9 mouse cellular contexts compared by ENCODE assay signal in genomic region chr4:152220771-152221410, GRCm38 (mm10). TPM values are rescaled to one million over a fixed set of nuclear protein-coding genes. Genes with fewer than 3 reads are reported as not detected.
DNase-seq lines count a peak whose midpoint lies in the region; ATAC-seq lines count a peak whose summit lies in the region.
"Had no signal": no experiment of that assay in that cellular context is flagged by ENCODE, and none has a peak within 500 bp of the region (broad histone marks: within the 10 kb centered on the region; RNA-seq: fewer than 3 reads in every experiment).

No protein-coding gene starts in this region.

- H3K4me3 ChIP-seq in kidney, embryonic 15.5 days (replicated peaks) = no peak overlapping the region
- H3K4me3 ChIP-seq in forebrain, embryonic 13.5 days = no peak overlapping the region
- no peak overlapping the region for H3K4me3 ChIP-seq in midbrain, embryonic 14.5 days (replicated peaks; ENCODE audit: low read depth, low read length)

- 63% methylated on average over 7 of the region's 7 CpGs for WGBS in kidney, embryonic 15.5 days
- WGBS in forebrain, embryonic 13.5 days = 48% methylated on average over 6 of the region's 7 CpGs
- WGBS in midbrain, embryonic 14.5 days = 39% methylated on average over 7 of the region's 7 CpGs

- 0 out of 2 replicates have a peak, but pooled peaks cover 20% of the 10 kb centered on the region for H3K36me3 ChIP-seq in kidney, embryonic 15.5 days
- peaks cover 27% of the 10 kb centered on the region for H3K36me3 ChIP-seq in forebrain, embryonic 13.5 days (ENCODE audit: poor library complexity, severe bottlenecking)
- peaks cover 17% of the 10 kb centered on the region for H3K36me3 ChIP-seq in midbrain, embryonic 14.5 days (ENCODE audit: control insufficient read depth, insufficient read depth, low read length)

- DNase-seq in kidney, postnatal 14 days = no peak
- DNase-seq in cerebellum, postnatal 10 days = peak; percentile 75 to 85
- DNase-seq in midbrain, embryonic 14.5 days = peak; percentile 19
- DNase-seq in ovary, postnatal 36 days (ENCODE audit: low spot score) = no peak
- no peak for DNase-seq in gastrocnemius, adult 8-10 months (ENCODE audit: low spot score in 2 of 2)
- DNase-seq: spleen, adult 18-20 months had no signal

- 0 out of 2 replicates have a peak overlapping the region, but pooled peaks have one; percentile 14 for H3K27ac ChIP-seq in kidney, embryonic 15.5 days
- H3K27ac ChIP-seq in forebrain, embryonic 13.5 days = peak overlapping the region; percentile 75
- H3K27ac ChIP-seq in midbrain, embryonic 14.5 days (replicated peaks; ENCODE audit: low read depth, low read length) = peak overlapping the region; percentile 82

- H3K4me1 ChIP-seq in kidney, embryonic 15.5 days = peaks cover 32% of the 10 kb centered on the region
- peaks cover 21% of the 10 kb centered on the region for H3K4me1 ChIP-seq in forebrain, embryonic 13.5 days
- peaks cover 23% of the 10 kb centered on the region for H3K4me1 ChIP-seq in midbrain, embryonic 14.5 days (ENCODE audit: control insufficient read depth, insufficient read depth, low read length)

- no peaks in the 10 kb centered on the region for H3K9me3 ChIP-seq in kidney, embryonic 15.5 days (replicated peaks)
- H3K9me3 ChIP-seq in forebrain, embryonic 13.5 days (replicated peaks) = no peaks in the 10 kb centered on the region
- no peaks in the 10 kb centered on the region for H3K9me3 ChIP-seq in midbrain, embryonic 14.5 days (ENCODE audit: control insufficient read depth, low read length)

- H3K9ac ChIP-seq in kidney, embryonic 15.5 days = no peak overlapping the region
- 0 out of 2 replicates have a peak overlapping the region, but pooled peaks have one; percentile 18 for H3K9ac ChIP-seq in forebrain, embryonic 13.5 days
- H3K9ac ChIP-seq in midbrain, embryonic 14.5 days (replicated peaks; ENCODE audit: low read length) = no peak overlapping the region; the same call in 1 of the 2 replicates

- no peak overlapping the region for H3K4me2 ChIP-seq in kidney, embryonic 15.5 days
- H3K4me2 ChIP-seq in forebrain, embryonic 13.5 days = peak overlapping the region; percentile 33
- H3K4me2 ChIP-seq in midbrain, embryonic 14.5 days (ENCODE audit: low read length) = peak overlapping the region; percentile 25

- ATAC-seq in kidney, embryonic 15.5 days (replicated peaks; ENCODE audit: low FRiP score) = no peak
- ATAC-seq in forebrain, embryonic 13.5 days = no peak
- ATAC-seq in midbrain, embryonic 14.5 days (ENCODE audit: low FRiP score, low TSS enrichment) = peak; percentile 53
- no peak for ATAC-seq in activated CD4-positive, CD25-positive, alpha-beta regulatory T cell, adult 4 months

- no peaks in the 10 kb centered on the region for H3K27me3 ChIP-seq in kidney, embryonic 15.5 days
- peaks cover 6% of the 10 kb centered on the region; the same call in 1 of the 2 replicates for H3K27me3 ChIP-seq in forebrain, embryonic 13.5 days
- peaks cover 54% of the 10 kb centered on the region for H3K27me3 ChIP-seq in midbrain, embryonic 14.5 days (ENCODE audit: control insufficient read depth, insufficient read depth, low read length)

RNA-seq across cellular contexts. Expression of gene Acot7, which starts 43.0 kb away (rescaled TPM):
- polyA plus RNA-seq in kidney, embryonic 15.5 days (2015; fragmentation: Nextera tagmentation; extraction: Ambion mirVana) = 65.6 and 71.7 TPM in 2 replicates
- polyA plus RNA-seq in forebrain, embryonic 13.5 days (2015; fragmentation: Nextera tagmentation; extraction: Ambion mirVana) = 126 and 135 TPM in 2 replicates
- 276 and 368 TPM in 2 replicates for polyA plus RNA-seq in midbrain, embryonic 14.5 days (2014; fragmentation: Nextera tagmentation; extraction: Ambion mirVana)
- polyA plus RNA-seq in activated CD4-positive, CD25-positive, alpha-beta regulatory T cell, adult 4 months (2017; shearing (Covaris generic)) = 100 to 1,000 TPM; 134 to 172 TPM
- 10 to 100 TPM; 13.8 to 15.9 (median 15.1) TPM for total RNA-seq in gastrocnemius, adult 8-10 months (2022)

RNA-seq across cellular contexts. Expression of gene Gpr153, which starts 53.1 kb away (rescaled TPM):
- 6.2 and 7.8 TPM in 2 replicates for polyA plus RNA-seq in kidney, embryonic 15.5 days (2015; fragmentation: Nextera tagmentation; extraction: Ambion mirVana)
- 2.2 and 3.2 TPM in 2 replicates for polyA plus RNA-seq in forebrain, embryonic 13.5 days (2015; fragmentation: Nextera tagmentation; extraction: Ambion mirVana)
- polyA plus RNA-seq in midbrain, embryonic 14.5 days (2014; fragmentation: Nextera tagmentation; extraction: Ambion mirVana) = 14.0 and 15.2 TPM in 2 replicates
- not detected for polyA plus RNA-seq in activated CD4-positive, CD25-positive, alpha-beta regulatory T cell, adult 4 months (2017; shearing (Covaris generic))
- total RNA-seq in gastrocnemius, adult 8-10 months (2022) = 1 to 10 TPM; 2.4 to 2.7 (median 2.5) TPM

Comparison
In these comparisons a context has a peak if more than half of its experiments do, and no peak if none do; other contexts are left out.
1. H3K27ac ChIP-seq: peak in every context shown above with its lines; median percentile 82 in midbrain, embryonic 14.5 days; 75 in forebrain, embryonic 13.5 days; 14 in kidney, embryonic 15.5 days.
2. DNase-seq: peak in cerebellum, postnatal 10 days (2 of 2) and midbrain, embryonic 14.5 days (single experiment); none in kidney, postnatal 14 days (single experiment), ovary, postnatal 36 days (single experiment) and gastrocnemius, adult 8-10 months (0 of 2).